Mouse (Mus musculus) spleen, adult 2 months (tissue): ENCODE results near the gene Slc30a5.

ENCODE experiments used
- CTCF ChIP-seq: fragments of 200-500 bp; IDR thresholded peaks from 2 replicates; pipeline ENCODE4 v1.5.1; 2011; ENCODE audit warnings: mild to moderate bottlenecking, inconsistent platforms; ENCODE audit not compliant: insufficient read depth, insufficient read length, insufficient replicate concordance; ENCODE audit errors: extremely low read depth
- POLR2A ChIP-seq: fragments of 200-500 bp; IDR thresholded peaks from 2 replicates; pipeline ENCODE4 v1.6.1; 2011; ENCODE audit warnings: low read depth, low read length, inconsistent platforms

DNA sequence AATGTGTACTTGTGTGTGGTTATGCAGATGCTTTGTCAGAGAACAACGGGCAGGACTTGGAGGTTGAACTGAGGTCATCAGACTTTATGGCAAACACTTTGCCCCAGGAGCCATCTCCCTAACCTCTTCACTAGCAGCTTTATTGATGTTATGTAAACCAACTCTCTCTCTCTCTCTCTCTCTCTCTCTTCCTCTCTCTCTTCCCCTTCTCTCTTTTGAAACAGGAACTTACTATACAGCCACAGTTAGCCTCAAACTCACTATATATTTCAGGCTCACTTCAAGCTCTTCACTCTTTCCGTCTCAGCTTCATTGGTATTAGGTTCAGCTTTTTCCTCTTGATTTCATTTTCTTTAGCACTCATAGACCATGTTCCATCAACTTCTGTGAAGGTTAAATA is 48.7 kb upstream of the Slc30a5 start:
- TF ChIP-seq CTCF = no peak
- TF ChIP-seq POLR2A = no peak
